Mouse (Mus musculus) kidney, adult 2 months (tissue): Measurements from ENCODE around the gene Cand2. TPM values are rescaled to one million over a fixed set of nuclear protein-coding genes. Genes with fewer than 3 reads are reported as not detected.

Experiments used
- DNase-seq: peaks from one replicate; pipeline ENCODE4 v3.0.0; 2021
- H3K27ac ChIP-seq: fragments of 200-500 bp; 2 replicates; pipeline ENCODE4 v1.5.1; 2012; ENCODE audit warnings: low read depth, low read length, control low read depth, inconsistent platforms; ENCODE audit not compliant: insufficient read depth
- H3K27me3 ChIP-seq: fragments of 200-500 bp; replicated peaks from 2 replicates; pipeline ENCODE4 v1.6.1; 2012; ENCODE audit warnings: mild to moderate bottlenecking, moderate library complexity, low read length, inconsistent platforms; ENCODE audit not compliant: control insufficient read depth, insufficient read depth
- H3K36me3 ChIP-seq: fragments of 200-500 bp; 2 replicates; pipeline ENCODE4 v1.6.1; 2012; ENCODE audit warnings: mild to moderate bottlenecking, moderate library complexity, low read length, inconsistent platforms; ENCODE audit not compliant: control insufficient read depth, insufficient read depth
- H3K4me1 ChIP-seq: fragments of 200-500 bp; 2 replicates; pipeline ENCODE4 v1.6.1; 2011; ENCODE audit warnings: low read length; ENCODE audit not compliant: control insufficient read depth, insufficient read depth
- H3K4me3 ChIP-seq: fragments of 200-500 bp; 2 replicates; pipeline ENCODE4 v1.5.1; 2011; ENCODE audit warnings: mild to moderate bottlenecking, low read depth, low read length, control low read depth; ENCODE audit not compliant: insufficient read depth
- CTCF ChIP-seq: fragments of 200-500 bp; conservative IDR thresholded peaks from 2 replicates; pipeline ENCODE4 v1.5.1; 2011; ENCODE audit warnings: low read depth, mild to moderate bottlenecking, control low read depth, low read length, moderate library complexity, mixed read lengths; ENCODE audit not compliant: insufficient read depth, insufficient read length
- POLR2A ChIP-seq: fragments of 200-500 bp; IDR thresholded peaks from one replicate; pipeline ENCODE4 v1.6.1; 2011; ENCODE audit warnings: low read depth, low read length, control low read depth
- WGBS: fragments of 180-500 bp; shearing (Covaris S2); methylation state at CpG from one replicate; pipeline ENCODE4 v1.1.7; 2018; 5-methylcytosine and 5-hydroxymethylcytosine counted together
- polyA plus RNA-seq: library from polyadenylated mRNA; depleted of rRNA; stranded (reverse); fragments of >200 nt; gene quantifications from 2 replicates; pipeline ENCODE4 v1.2.3, GENCODE M21; 2012; rRNA removed

Gene Cand2
- polyA plus RNA-seq = 4.0 and 4.3 TPM in 2 replicates

GRCm38 (mm10) chr6:115774501-115774921, at the start of gene Cand2:
Gene Cand2, plus strand, starts transcription at chr6:115774538.
- Histone ChIP-seq H3K36me3 (no peaks in the 10 kb centered on the region), H3K4me1 (no peaks in the 10 kb centered on the region; the same call in 1 of the 2 replicates), H3K27ac (no peak within 1 kb of the TSS), H3K4me3 (peak within 1 kb of the TSS; percentile 89), H3K27me3 (no peaks in the 10 kb centered on the region)
- 2% methylated on average over 18 of the region's 28 CpGs for WGBS
- peak; percentile 22 for DNase-seq
- TF ChIP-seq CTCF = no peak
- TF ChIP-seq POLR2A = no peak

- Histone ChIP-seq H3K36me3 (no peaks in the 10 kb centered on the region), H3K27ac (no peak overlapping the region), H3K4me3 (no peak overlapping the region), H3K27me3 (no peaks in the 10 kb centered on the region), H3K4me1 (no peaks in the 10 kb centered on the region)
- DNase-seq = peak; percentile 66
- WGBS = 85% methylated on average over 1 of the region's 1 CpGs
- TF ChIP-seq CTCF (peak; percentile 90), POLR2A (no peak)
Measured at GRCm38 (mm10) chr6:115727108-115727507, 47.2 kb upstream of the Cand2 start.

- no peaks in the 10 kb centered on the region for H3K36me3 ChIP-seq
- 69% methylated on average over 2 of the region's 2 CpGs for WGBS
- no peak for TF ChIP-seq POLR2A
- no peak for TF ChIP-seq CTCF
- H3K4me3 ChIP-seq = no peak overlapping the region
- H3K4me1 ChIP-seq = no peaks in the 10 kb centered on the region
- no peak for DNase-seq
- no peaks in the 10 kb centered on the region for H3K27me3 ChIP-seq
- H3K27ac ChIP-seq = no peak overlapping the region
Measured at GRCm38 (mm10) chr6:115727570-115727969, 46.8 kb upstream of the Cand2 start.

GRCm38 (mm10) chr6:115730560-115731342, 43.6 kb upstream of the Cand2 start:
- TF ChIP-seq POLR2A (no peak), CTCF (no peak)
- no peak for DNase-seq
- Histone ChIP-seq H3K27me3 (no peaks in the 10 kb centered on the region), H3K4me1 (no peaks in the 10 kb centered on the region), H3K27ac (no peak overlapping the region), H3K4me3 (no peak overlapping the region), H3K36me3 (no peaks in the 10 kb centered on the region)
- 25% methylated on average over 20 of the region's 20 CpGs for WGBS

GRCm38 (mm10) chr6:115732341-115732928, 41.9 kb upstream of the Cand2 start:
- 80% methylated on average over 22 of the region's 22 CpGs for WGBS
- TF ChIP-seq POLR2A = no peak
- TF ChIP-seq CTCF = no peak
- no peak for DNase-seq
- Histone ChIP-seq H3K27ac (no peak overlapping the region), H3K27me3 (no peaks in the 10 kb centered on the region), H3K4me3 (no peak overlapping the region), H3K36me3 (no peaks in the 10 kb centered on the region), H3K4me1 (no peaks in the 10 kb centered on the region)

- no peak for TF ChIP-seq POLR2A
- TF ChIP-seq CTCF = peak; percentile 45
- peak; percentile 41 for DNase-seq
- 73% methylated on average over 4 of the region's 4 CpGs for WGBS
Measured at GRCm38 (mm10) chr6:115734909-115735308, 39.4 kb upstream of the Cand2 start.

GRCm38 (mm10) chr6:115739056-115739455, 35.3 kb upstream of the Cand2 start:
- H3K27ac ChIP-seq = no peak overlapping the region
- H3K27me3 ChIP-seq = no peaks in the 10 kb centered on the region
- 93% methylated on average over 5 of the region's 5 CpGs for WGBS
- no peak for DNase-seq
- no peaks in the 10 kb centered on the region for H3K4me1 ChIP-seq
- no peak for TF ChIP-seq POLR2A
- TF ChIP-seq CTCF = no peak
- no peaks in the 10 kb centered on the region for H3K36me3 ChIP-seq
- no peak overlapping the region for H3K4me3 ChIP-seq

More at GRCm38 (mm10) chr6:115734909-115735308, 39.4 kb upstream of the Cand2 start:
- no peaks in the 10 kb centered on the region for H3K4me1 ChIP-seq
- no peak overlapping the region for H3K4me3 ChIP-seq
- H3K36me3 ChIP-seq = no peaks in the 10 kb centered on the region
- no peaks in the 10 kb centered on the region for H3K27me3 ChIP-seq
- no peak overlapping the region for H3K27ac ChIP-seq
